Mouse (Mus musculus): ENCODE measurements at regions not wholly inside any gene's neighbourhood (a gene's known extent, or its start where the extent isn't known, plus 50 kb on each side); places are given as distances from the start of the nearest gene placed in this dataset.

DNA sequence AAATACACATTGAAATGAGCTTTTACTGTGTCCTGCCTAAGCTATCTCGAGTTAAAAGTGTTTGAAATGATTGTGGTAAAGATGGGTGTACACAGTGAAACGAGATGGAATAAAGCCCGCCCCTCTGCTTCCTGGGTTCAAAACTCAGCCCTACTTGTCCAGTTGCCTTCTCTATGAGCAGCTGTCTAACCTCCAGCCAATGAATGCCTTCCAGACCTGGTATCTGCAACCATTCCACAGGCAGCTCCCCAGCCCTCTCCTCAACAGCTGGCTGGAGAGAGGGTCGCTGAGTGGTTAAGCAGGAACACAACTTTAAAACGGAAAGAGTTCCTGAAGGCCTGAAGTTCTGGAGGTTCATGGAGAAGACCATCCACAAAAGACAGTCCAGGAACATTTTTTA is 78.0 kb upstream of the Gm47985 start:
- Histone ChIP-seq H3K4me3 (ENCODE audit: control insufficient read depth, insufficient read depth, low read length) (no peak overlapping the region), H3K4me1 (replicated peaks; ENCODE audit: control insufficient read depth, insufficient read depth, low read length) (peaks cover 5% of the 10 kb centered on the region; the same call in 1 of the 2 replicates), H3K36me3 (ENCODE audit: control insufficient read depth, insufficient read depth, low read length) (no peaks in the 10 kb centered on the region), H3K27ac (ENCODE audit: control insufficient read depth, insufficient read depth, low read length) (no peak overlapping the region), H3K27me3 (ENCODE audit: control insufficient read depth, insufficient read depth, low read length) (no peaks in the 10 kb centered on the region)
- TF ChIP-seq POLR2A (IDR thresholded peaks at IDR 0.05; ENCODE audit: control insufficient read depth, extremely low read depth, insufficient read depth, low read length, poor library complexity) (no peak), CTCF (IDR thresholded peaks at IDR 0.05; ENCODE audit: borderline replicate concordance, control insufficient read depth, extremely low read depth, insufficient read depth, low read length, poor library complexity) (no peak)
- WGBS = 74% methylated on average over 5 of the region's 5 CpGs
- DNase-seq = no peak

DNA sequence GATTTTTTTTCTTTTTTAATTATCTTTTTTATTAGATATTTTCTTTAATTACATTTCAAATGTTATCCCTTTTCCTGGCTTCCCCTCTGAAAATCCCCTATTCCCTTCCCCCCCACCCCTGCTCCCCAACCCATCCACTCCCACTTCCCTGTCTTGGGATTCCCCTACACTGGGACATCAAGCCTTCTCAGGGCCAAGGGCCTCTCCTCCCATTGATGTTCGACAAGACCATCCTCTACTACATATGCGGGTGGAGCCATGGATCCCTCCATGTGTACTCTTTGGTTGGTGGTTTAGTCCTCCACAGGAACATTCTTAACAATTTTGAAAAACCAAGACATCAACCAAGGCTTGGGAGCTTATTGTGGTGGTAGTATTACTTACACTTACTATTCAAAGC is 77.5 kb upstream of the Gm47985 start:
- DNase-seq = no peak
- Histone ChIP-seq H3K4me1 (replicated peaks; ENCODE audit: control insufficient read depth, insufficient read depth, low read length) (peaks cover 5% of the 10 kb centered on the region; the same call in 1 of the 2 replicates), H3K27ac (ENCODE audit: control insufficient read depth, insufficient read depth, low read length) (no peak overlapping the region), H3K36me3 (ENCODE audit: control insufficient read depth, insufficient read depth, low read length) (no peaks in the 10 kb centered on the region), H3K27me3 (ENCODE audit: control insufficient read depth, insufficient read depth, low read length) (no peaks in the 10 kb centered on the region), H3K4me3 (ENCODE audit: control insufficient read depth, insufficient read depth, low read length) (no peak overlapping the region)
- TF ChIP-seq POLR2A (IDR thresholded peaks at IDR 0.05; ENCODE audit: control insufficient read depth, extremely low read depth, insufficient read depth, low read length, poor library complexity) (no peak), CTCF (IDR thresholded peaks at IDR 0.05; ENCODE audit: borderline replicate concordance, control insufficient read depth, extremely low read depth, insufficient read depth, low read length, poor library complexity) (no peak)
- WGBS = 68% methylated on average over 2 of the region's 2 CpGs

DNA sequence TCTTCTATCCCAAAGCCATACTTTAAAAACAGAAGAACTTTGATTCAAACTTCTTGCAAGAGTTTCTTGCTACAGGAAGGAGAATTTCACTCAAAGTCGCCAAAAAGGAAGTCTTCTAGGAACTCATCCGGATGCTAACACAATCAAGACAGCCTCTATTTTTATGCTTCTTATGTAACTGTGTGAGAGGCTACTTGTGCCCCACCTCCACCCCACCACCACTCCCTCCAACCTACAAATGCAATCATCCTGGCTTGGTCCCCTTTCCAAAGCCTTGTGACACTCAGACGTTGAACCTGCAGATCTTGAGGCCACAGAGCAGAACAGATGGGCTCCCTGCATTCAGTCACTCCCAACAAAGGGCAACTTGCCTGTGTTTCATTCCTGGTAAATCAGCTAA is 77.1 kb upstream of the Gm47985 start:
- DNase-seq = no peak
- WGBS = 7% methylated on average over 3 of the region's 3 CpGs
- Histone ChIP-seq H3K4me3 (ENCODE audit: control insufficient read depth, insufficient read depth, low read length) (no peak overlapping the region), H3K36me3 (ENCODE audit: control insufficient read depth, insufficient read depth, low read length) (no peaks in the 10 kb centered on the region), H3K27ac (ENCODE audit: control insufficient read depth, insufficient read depth, low read length) (no peak overlapping the region), H3K4me1 (replicated peaks; ENCODE audit: control insufficient read depth, insufficient read depth, low read length) (peaks cover 5% of the 10 kb centered on the region; the same call in 1 of the 2 replicates), H3K27me3 (ENCODE audit: control insufficient read depth, insufficient read depth, low read length) (no peaks in the 10 kb centered on the region)
- TF ChIP-seq CTCF (IDR thresholded peaks at IDR 0.05; ENCODE audit: borderline replicate concordance, control insufficient read depth, extremely low read depth, insufficient read depth, low read length, poor library complexity) = no peak
- no peak for TF ChIP-seq POLR2A (IDR thresholded peaks at IDR 0.05; ENCODE audit: control insufficient read depth, extremely low read depth, insufficient read depth, low read length, poor library complexity)

DNA sequence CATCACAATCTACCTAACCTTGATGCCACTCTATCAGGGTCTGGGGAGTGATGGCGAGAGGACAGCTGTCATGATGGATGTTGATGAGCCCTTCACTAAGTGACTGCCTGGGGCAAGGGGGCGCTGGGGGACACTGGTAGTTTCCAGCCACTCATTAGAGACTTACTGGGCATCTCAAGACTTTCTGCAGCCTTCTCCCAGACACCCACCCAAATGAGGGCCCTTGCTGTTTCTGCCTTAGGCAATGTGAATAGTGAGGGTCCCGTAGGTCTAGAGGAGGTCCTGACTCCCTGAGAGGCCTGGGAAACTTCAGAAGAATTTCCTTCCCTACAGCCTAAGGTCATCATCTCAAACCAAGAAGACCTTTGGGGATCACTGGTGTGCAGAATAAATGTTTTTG is 74.9 kb upstream of the Gm47985 start:
- 91% methylated on average over 3 of the region's 3 CpGs for WGBS
- H3K27me3 ChIP-seq (ENCODE audit: control insufficient read depth, insufficient read depth, low read length) = no peaks in the 10 kb centered on the region
- no peak overlapping the region for H3K27ac ChIP-seq (ENCODE audit: control insufficient read depth, insufficient read depth, low read length)
- H3K36me3 ChIP-seq (ENCODE audit: control insufficient read depth, insufficient read depth, low read length) = no peaks in the 10 kb centered on the region
- no peak for DNase-seq
- H3K4me1 ChIP-seq (replicated peaks; ENCODE audit: control insufficient read depth, insufficient read depth, low read length) = peaks cover 5% of the 10 kb centered on the region; the same call in 1 of the 2 replicates
- no peak overlapping the region for H3K4me3 ChIP-seq (ENCODE audit: control insufficient read depth, insufficient read depth, low read length)
- no peak for TF ChIP-seq POLR2A (IDR thresholded peaks at IDR 0.05; ENCODE audit: control insufficient read depth, extremely low read depth, insufficient read depth, low read length, poor library complexity)
- no peak for TF ChIP-seq CTCF (IDR thresholded peaks at IDR 0.05; ENCODE audit: borderline replicate concordance, control insufficient read depth, extremely low read depth, insufficient read depth, low read length, poor library complexity)

DNA sequence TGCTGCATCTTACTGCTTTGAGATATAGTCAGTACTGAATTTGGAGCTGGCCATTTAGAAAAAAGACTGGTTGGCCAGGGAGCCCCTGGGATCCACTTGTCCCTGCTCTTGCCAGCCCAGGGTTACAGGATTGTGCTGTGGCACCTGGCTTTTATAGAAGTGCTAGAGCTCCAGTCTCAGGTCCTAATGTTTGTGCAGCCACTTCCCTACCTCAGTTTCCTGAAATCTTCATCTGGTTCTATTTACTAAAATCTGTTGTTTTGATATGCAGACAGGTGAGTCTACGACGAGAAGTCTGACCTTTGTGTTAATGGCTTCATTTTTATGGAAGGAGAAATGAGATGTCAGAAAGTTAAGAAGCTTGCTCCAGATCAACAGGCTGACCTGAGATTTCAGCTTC is 73.0 kb upstream of the Gm47985 start:
- TF ChIP-seq CTCF (IDR thresholded peaks at IDR 0.05; ENCODE audit: borderline replicate concordance, control insufficient read depth, extremely low read depth, insufficient read depth, low read length, poor library complexity) = no peak
- WGBS = 99% methylated on average over 2 of the region's 2 CpGs
- H3K36me3 ChIP-seq (ENCODE audit: control insufficient read depth, insufficient read depth, low read length) = no peaks in the 10 kb centered on the region

DNA sequence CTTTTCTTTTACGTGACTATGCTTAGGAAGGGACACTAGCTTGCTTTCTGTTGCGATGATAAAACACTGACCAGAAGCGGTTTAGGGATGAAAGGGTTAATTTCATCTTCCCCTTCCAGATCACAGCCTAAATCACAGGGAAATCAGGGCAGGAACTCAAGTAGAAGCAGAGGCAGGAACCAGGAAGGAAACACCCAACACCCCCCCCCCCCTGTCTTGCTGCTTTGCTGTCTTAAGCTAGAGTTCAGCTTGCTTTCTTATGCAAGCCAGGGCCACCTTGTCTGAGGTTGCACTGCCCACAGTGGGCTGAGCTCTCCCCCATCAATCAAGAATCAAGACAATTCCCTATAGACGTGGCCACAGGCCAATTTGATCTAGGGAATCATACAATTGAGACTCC is 71.9 kb upstream of the Gm47985 start:
- H3K4me3 ChIP-seq (ENCODE audit: control insufficient read depth, insufficient read depth, low read length) = no peak overlapping the region
- H3K4me1 ChIP-seq (replicated peaks; ENCODE audit: control insufficient read depth, insufficient read depth, low read length) = peaks cover under 1% of the 10 kb centered on the region; the same call in 1 of the 2 replicates
- TF ChIP-seq CTCF (IDR thresholded peaks at IDR 0.05; ENCODE audit: borderline replicate concordance, control insufficient read depth, extremely low read depth, insufficient read depth, low read length, poor library complexity) = no peak
- TF ChIP-seq POLR2A (IDR thresholded peaks at IDR 0.05; ENCODE audit: control insufficient read depth, extremely low read depth, insufficient read depth, low read length, poor library complexity) = no peak
- no peaks in the 10 kb centered on the region for H3K36me3 ChIP-seq (ENCODE audit: control insufficient read depth, insufficient read depth, low read length)
- no peak for DNase-seq
- H3K27me3 ChIP-seq (ENCODE audit: control insufficient read depth, insufficient read depth, low read length) = no peaks in the 10 kb centered on the region
- no peak overlapping the region for H3K27ac ChIP-seq (ENCODE audit: control insufficient read depth, insufficient read depth, low read length)
- 84% methylated on average over 4 of the region's 4 CpGs for WGBS

More for the DNA sequence above, 73.0 kb upstream of the Gm47985 start:
- no peak overlapping the region for H3K27ac ChIP-seq (ENCODE audit: control insufficient read depth, insufficient read depth, low read length)
- no peaks in the 10 kb centered on the region for H3K27me3 ChIP-seq (ENCODE audit: control insufficient read depth, insufficient read depth, low read length)
- no peak for DNase-seq
- H3K4me3 ChIP-seq (ENCODE audit: control insufficient read depth, insufficient read depth, low read length) = no peak overlapping the region
- peaks cover 4% of the 10 kb centered on the region; the same call in 1 of the 2 replicates for H3K4me1 ChIP-seq (replicated peaks; ENCODE audit: control insufficient read depth, insufficient read depth, low read length)

DNA sequence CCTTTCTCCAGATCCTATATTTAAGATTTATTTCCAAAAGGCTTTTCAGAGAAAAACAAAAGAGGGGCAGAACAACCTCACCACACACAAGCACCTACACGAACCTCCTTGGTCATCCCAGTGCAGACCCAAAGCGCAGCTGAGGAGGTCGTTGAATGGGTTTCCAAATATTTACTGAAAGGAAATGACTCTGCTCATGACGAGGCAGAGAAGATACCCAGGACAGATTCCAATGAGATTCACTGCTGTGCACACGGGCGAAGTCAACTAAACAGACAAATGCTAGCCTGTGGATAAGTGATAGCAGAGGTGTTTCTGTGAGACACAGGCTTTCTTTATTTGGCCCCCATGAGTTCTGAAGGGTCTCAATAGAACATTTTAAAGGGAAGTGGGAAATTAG is 70.7 kb upstream of the Gm47985 start:
- 80% methylated on average over 6 of the region's 6 CpGs for WGBS
- Histone ChIP-seq H3K4me1 (replicated peaks; ENCODE audit: control insufficient read depth, insufficient read depth, low read length) (no peaks in the 10 kb centered on the region), H3K4me3 (ENCODE audit: control insufficient read depth, insufficient read depth, low read length) (no peak overlapping the region), H3K27me3 (ENCODE audit: control insufficient read depth, insufficient read depth, low read length) (no peaks in the 10 kb centered on the region), H3K36me3 (ENCODE audit: control insufficient read depth, insufficient read depth, low read length) (no peaks in the 10 kb centered on the region), H3K27ac (ENCODE audit: control insufficient read depth, insufficient read depth, low read length) (no peak overlapping the region)
- no peak for TF ChIP-seq POLR2A (IDR thresholded peaks at IDR 0.05; ENCODE audit: control insufficient read depth, extremely low read depth, insufficient read depth, low read length, poor library complexity)
- TF ChIP-seq CTCF (IDR thresholded peaks at IDR 0.05; ENCODE audit: borderline replicate concordance, control insufficient read depth, extremely low read depth, insufficient read depth, low read length, poor library complexity) = no peak
- DNase-seq = no peak
